Mouse (Mus musculus) cerebellum, adult 8-10 months (tissue): Measurements from ENCODE around the gene 9430097D07Rik.

Experiments used
- DNase-seq: peaks from one replicate; pipeline ENCODE4 v3.0.0; 2022

9430097D07Rik gene

DNA sequence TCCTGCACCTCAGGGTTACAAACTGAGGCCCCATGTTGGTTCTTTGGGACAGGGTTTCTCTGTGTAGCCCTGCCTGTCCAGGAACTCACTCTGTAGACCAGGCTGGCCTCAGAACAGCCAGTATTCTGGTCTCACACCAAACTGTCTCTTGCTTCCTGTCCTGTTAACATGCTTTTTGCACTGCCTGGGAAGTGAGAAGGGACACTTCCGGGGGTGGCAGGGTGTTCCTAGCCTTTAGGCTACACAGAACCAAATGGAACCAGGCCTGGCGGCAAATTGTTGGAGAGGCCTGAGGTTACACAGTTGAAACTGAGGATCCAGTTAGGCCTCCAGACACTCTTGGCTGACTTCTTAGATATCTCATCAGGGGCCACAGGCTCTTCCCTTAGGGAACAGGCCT is 42.3 kb downstream of the 9430097D07Rik start:
- no peak for DNase-seq

DNA sequence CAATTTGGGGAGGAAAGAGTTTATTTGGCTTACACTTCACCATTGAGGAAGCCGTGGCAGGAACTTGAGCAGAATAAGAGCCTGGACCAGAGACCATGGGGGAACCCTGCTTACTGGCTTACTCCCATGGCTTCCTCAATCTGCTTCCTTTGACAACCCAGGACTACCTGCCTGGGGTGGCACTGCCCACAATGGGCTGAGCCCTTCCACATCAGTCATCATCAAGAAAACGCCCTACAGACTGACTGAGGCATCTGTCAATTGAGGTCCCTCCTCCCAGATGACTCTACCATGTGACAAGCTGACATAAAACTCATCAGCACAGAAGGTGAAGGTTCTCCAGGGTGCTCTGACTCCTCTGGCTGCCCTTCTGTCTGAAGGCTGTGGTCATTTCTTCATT is 45.0 kb downstream of the 9430097D07Rik start:
- DNase-seq = no peak

DNA sequence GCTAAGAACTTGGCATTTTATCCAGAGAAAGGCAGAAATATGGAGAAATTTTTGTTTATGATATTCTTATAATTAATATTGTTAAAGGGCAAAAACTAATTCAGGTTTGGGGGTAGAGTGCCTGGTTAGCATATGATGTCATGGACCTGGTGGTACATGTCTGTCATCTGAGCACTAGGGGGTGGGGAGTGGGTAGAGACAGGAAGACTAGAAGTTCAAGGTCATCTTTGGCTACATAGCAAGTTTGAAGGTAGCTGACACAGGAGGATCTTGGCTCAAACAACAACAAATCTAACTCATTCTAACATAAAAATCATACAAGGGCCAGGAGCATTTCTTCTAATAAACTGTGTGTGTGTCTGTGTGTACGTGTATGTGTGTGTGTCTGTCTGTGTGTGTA is 47.2 kb downstream of the 9430097D07Rik start:
- no peak for DNase-seq

DNA sequence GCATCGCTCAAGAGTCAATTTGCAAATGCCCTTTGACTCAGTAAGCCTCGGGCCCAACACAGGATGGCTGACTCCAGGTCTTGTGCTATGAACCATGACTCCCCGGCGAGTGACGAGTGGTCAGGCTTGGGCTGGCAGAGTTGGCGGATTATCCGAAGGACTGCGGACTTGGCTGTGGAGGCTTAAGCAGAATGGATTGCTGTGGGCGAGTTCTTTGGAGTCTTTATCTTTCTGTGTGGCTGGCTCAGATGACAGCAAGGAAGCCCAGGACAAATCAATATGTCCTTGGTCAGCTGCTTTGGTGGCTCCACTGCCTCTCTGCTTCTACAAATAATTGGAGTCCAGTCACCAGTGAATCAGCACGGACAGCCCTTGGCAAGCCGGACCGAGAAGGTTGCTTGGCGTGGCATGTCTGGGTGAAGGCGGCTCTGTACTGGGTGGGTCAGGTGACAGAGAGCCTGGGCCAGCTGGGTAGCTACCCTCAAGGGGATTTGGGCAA is 48.0 kb downstream of the 9430097D07Rik start:
- no peak for DNase-seq

DNA sequence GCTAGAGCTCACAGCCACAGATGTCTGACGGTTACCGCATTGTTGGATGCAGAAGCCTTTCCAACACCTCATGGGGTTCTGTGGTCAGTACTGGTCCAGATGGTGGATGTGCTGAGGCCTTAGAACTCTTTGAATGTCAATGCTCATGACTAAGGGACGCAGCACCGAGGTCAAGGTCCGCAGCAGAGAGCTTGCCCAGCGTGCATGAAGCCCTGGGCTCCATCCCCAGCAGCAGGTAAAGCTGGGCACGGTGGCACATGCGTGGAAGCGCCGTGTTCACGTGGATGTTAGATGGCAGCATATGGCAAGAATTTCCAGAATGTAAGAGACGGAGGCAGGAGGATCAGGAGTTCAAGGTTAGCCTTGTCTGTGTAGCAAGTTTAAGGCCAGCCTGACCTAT is 49.7 kb downstream of the 9430097D07Rik start:
- no peak for DNase-seq

DNA sequence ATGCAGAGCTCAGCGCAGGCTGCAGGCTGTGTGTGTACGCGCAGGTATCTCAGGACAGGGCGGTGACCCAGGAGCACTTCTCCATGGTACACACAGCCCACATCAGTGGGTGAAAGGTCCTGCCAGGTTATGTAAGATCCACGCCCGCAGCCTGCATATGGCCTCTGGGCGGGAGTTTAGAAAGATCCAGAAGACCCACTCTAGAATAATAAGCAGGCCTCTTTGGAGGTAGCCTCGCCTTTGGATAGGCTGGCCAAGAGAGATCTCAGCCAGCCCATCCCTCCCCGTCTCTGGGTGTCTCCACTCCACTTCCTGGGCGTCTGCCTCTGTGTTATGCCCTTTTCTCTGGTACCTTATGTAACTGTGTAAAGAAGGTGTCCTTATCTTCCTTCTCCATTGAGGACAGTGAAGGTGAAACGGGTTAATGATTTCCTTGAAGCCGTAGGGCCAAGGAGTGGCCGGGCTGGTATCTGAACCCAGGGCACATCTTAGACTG is 50.9 kb downstream of the 9430097D07Rik start:
- no peak for DNase-seq
